Mouse (Mus musculus): ENCODE measurements around the gene Olfr884.

DNA sequence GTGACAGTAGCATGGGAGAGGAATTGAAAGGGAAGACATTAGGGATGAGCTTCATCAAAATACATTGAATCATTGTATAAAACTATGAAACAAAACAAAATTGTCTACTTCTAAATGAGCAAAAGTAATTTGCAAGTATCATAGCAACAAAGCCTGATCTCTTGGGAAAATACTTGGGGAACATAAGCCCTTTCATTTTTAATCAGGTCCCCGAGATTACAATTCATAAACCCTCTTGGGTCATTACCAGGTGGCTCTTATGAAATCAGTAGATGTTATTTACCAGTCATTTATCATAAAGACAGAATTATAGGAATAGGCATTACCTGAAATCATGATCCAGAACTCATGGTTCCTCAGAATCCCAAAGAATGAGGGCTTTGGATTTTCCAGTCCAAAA, at the start of gene Olfr884:
- TF ChIP-seq CTCF (IDR thresholded peaks at IDR 0.05; ENCODE audit: low read depth, low read length), result no peak
- TF ChIP-seq POLR2A (IDR thresholded peaks at IDR 0.05; ENCODE audit: insufficient read depth, low read length), result no peak
